18 mouse cellular contexts compared by ENCODE assay signal in the genomic region with DNA sequence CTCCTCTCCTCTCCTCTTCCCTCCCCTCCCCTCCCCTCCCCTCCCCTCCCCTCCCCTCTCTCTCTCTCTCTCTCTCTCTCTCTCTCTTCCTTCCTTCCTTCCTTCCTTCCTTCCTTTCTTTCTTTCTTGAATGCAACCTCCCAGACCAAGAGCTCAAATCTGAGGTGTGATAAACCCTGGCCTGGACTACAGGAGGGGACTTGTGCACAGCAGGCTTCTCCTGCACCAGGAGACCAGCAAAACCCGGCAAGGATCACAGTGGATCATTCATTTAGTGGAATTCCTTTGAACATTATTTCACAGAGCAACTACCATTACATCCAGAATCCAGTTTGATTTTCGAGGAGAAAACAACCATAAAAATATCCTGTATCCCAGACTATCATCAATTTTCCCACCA. TPM values are rescaled to one million over a fixed set of nuclear protein-coding genes. Genes with fewer than 3 reads are reported as not detected.
A peak's percentile ranks its signal among the peaks of the same experiment; 100 is the strongest.
DNase-seq lines count a peak whose midpoint lies in the region; ATAC-seq lines count a peak whose summit lies in the region.
"Not testable (repeated sequence)": the region's sequence is repeated elsewhere in the genome, so short reads cannot be mapped to it uniquely, and the experiment has no call there.
"Had no signal": no experiment of that assay in that cellular context is flagged by ENCODE, and none has a peak within 500 bp of the region (broad histone marks: within the 10 kb centered on the region; RNA-seq: fewer than 3 reads in every experiment).

No protein-coding gene starts in this region.

- not testable (repeated sequence) for H3K4me1 ChIP-seq in limb, embryonic 10.5 days

- not testable (repeated sequence) for H3K27me3 ChIP-seq in limb, embryonic 10.5 days (ENCODE audit: low read depth, poor library complexity, severe bottlenecking)

- ATAC-seq in frontal cortex, adult (ENCODE audit: low TSS enrichment), result peak; percentile 55; the same call in 1 of the 2 replicates

- H3K4me3 ChIP-seq in limb, embryonic 10.5 days, result not testable (repeated sequence)

- not testable (repeated sequence) for H3K9me3 ChIP-seq in limb, embryonic 10.5 days (replicated peaks)

- H3K27ac ChIP-seq in limb, embryonic 10.5 days, result not testable (repeated sequence)

- peak; percentile 14 for DNase-seq in ZHBTc4 (ENCODE audit: low read depth, low spot score)
- DNase-seq in embryo, embryonic 11 days, result peak; percentile 26
- DNase-seq in induced T-regulatory cell, adult 2 months (ENCODE audit: low read depth), result peak; percentile 23
- DNase-seq in limb, embryonic 10.5 days (ENCODE audit: low spot score), result peak; percentile 46
- peak; percentile 37 for DNase-seq in mesoderm, embryonic 11.5 days (ENCODE audit: low read depth, low spot score)
- peak; percentile 62 for DNase-seq in retina, postnatal 1 day

- H3K36me3 ChIP-seq in limb, embryonic 10.5 days, result not testable (repeated sequence)

- WGBS in limb, embryonic 10.5 days, result 84% methylated on average over 2 of the region's 2 CpGs

RNA-seq across cellular contexts. Expression of a gene that starts 8.0 kb away (rescaled TPM):
- polyA plus RNA-seq in limb, embryonic 10.5 days (2016; fragmentation: Nextera tagmentation; extraction: Ambion mirVana), result not detected in 2 replicates
- polyA plus RNA-seq: embryonic facial prominence, embryonic 12.5 days; frontal cortex, adult 2 months; heart, adult 2 months; heart, embryonic 15.5 days; intestine, postnatal 0 days; limb, embryonic 15.5 days; liver, embryonic 16.5 days; Patski; stomach, embryonic 16.5 days had no signal

RNA-seq across cellular contexts. Expression of a gene that starts 31.2 kb away (rescaled TPM):
- polyA plus RNA-seq in limb, embryonic 10.5 days (2016; fragmentation: Nextera tagmentation; extraction: Ambion mirVana), result not detected in 2 replicates
- polyA plus RNA-seq: embryonic facial prominence, embryonic 12.5 days; frontal cortex, adult 2 months; heart, adult 2 months; heart, embryonic 15.5 days; hindbrain, embryonic 13.5 days; intestine, postnatal 0 days; limb, embryonic 15.5 days; liver, embryonic 16.5 days; midbrain, embryonic 16.5 days; Patski; stomach, embryonic 16.5 days had no signal

RNA-seq across cellular contexts. Expression of a gene that starts 49.5 kb away (rescaled TPM):
- 0.78 and 1.2 TPM in 2 replicates for polyA plus RNA-seq in limb, embryonic 10.5 days (2016; fragmentation: Nextera tagmentation; extraction: Ambion mirVana)
